Mouse (Mus musculus) ES-Bruce4 (cell line): ENCODE data around the gene Krtap4-7.

Experiments used
- CTCF ChIP-seq: IDR thresholded peaks from one replicate; pipeline ENCODE4 v1.8.1; 2011; ENCODE audit warnings: low read depth, low read length
- POLR2A ChIP-seq: IDR thresholded peaks from one replicate; pipeline ENCODE4 v1.8.1; 2011; ENCODE audit warnings: low read length; ENCODE audit not compliant: insufficient read depth

GRCm38 (mm10) chr11:99665860-99666259 lies 22.0 kb upstream of the Krtap4-7 start, which contains the start of gene Krtap4-6:
- no peak for TF ChIP-seq CTCF
- no peak for TF ChIP-seq POLR2A
